Mouse (Mus musculus) brain, embryonic 14.5 days (tissue): ENCODE results near the gene Lyz2. TPM values are rescaled to one million over a fixed set of nuclear protein-coding genes. Genes with fewer than 3 reads are reported as not detected.
"Not testable (repeated sequence)": the region's sequence is repeated elsewhere in the genome, so short reads cannot be mapped to it uniquely, and the experiment has no call there.

Experiments used
- DNase-seq: peaks from one replicate; pipeline ENCODE4 v3.0.0-alpha.2; 2011; ENCODE audit warnings: low read depth
- CTCF ChIP-seq: fragments of 200-500 bp; IDR thresholded peaks from 2 replicates; pipeline ENCODE4 v1.5.1; 2012; ENCODE audit warnings: inconsistent platforms, mild to moderate bottlenecking, moderate library complexity, borderline replicate concordance; ENCODE audit not compliant: insufficient read depth, insufficient read length; ENCODE audit errors: extremely low read depth
- POLR2A ChIP-seq: fragments of 200-500 bp; IDR thresholded peaks from 2 replicates; pipeline ENCODE4 v1.6.1; 2012; ENCODE audit warnings: mild to moderate bottlenecking, inconsistent platforms, borderline replicate concordance; ENCODE audit not compliant: poor library complexity, insufficient read depth, insufficient read length, severe bottlenecking; ENCODE audit errors: extremely low read depth
- polyA plus RNA-seq: library from polyadenylated mRNA; depleted of rRNA; stranded (reverse); fragments of >200 nt; gene quantifications from 2 replicates; pipeline ENCODE4 v1.2.3, GENCODE M21; 2012

Gene Lyz2
- polyA plus RNA-seq, 1 experiment: 13.5 TPM

DNA sequence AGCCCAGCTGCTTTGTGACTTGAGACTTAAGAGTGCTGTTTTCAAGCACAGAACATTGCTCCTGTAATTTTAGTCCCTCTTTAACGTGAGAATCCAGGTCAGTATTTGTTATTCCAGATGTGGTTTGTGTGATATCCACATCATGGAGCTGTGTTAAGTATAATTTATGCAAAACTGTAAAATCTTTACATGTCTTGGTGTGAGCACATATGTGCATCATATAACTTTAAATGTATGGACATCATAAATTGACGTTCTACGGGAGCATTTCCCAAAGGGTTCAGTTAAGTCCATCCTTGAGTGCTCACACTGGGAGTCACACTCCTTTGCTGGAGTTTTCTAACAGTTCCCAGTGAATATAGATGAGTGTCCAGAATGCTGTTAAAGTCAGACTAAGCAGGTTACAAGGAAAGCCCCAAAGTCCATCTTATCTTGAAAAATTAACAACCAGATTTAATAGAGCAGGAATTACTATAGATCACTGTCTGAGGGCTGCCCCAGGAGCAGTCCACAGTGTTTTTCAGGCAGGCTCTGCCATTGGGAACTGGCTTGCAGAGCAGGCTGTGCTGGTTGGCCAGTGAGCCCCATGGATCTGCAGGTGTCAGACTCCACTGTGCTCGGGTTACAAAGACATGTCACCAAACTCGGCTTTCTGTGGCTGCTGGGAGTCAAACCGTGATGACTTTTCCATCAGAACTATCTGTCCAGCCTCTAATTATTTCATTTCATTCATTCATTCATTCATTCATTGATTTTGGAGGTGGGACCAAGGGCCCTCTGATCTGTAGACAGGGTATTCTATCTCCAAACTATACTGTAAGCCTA, 8.1 kb upstream of the Lyz2 start:
- DNase-seq: no peak
- TF ChIP-seq POLR2A: no peak
- TF ChIP-seq CTCF: no peak

DNA sequence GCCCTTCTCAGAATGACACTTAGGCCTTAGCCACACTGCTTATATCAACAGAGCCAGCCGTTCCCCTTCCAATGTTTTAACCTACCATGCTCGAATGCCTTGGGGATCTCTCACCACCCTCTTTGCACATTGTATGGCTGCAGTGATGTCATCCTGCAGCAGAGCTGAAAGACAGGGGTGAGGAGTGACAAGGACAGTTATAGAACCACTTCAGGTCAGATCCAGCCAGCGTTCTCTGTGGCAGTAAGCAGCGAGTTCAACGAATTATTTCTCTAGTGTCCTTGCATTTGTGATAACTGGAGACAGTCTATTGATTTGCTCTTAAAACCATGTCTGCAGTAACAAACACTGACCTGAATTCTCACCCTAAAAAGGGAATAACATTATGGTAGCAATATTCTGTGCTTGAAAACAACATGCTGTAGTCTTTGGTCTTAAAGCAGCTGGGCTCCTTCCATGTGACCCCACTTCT, 6.9 kb upstream of the Lyz2 start:
- DNase-seq: not testable (repeated sequence)

DNA sequence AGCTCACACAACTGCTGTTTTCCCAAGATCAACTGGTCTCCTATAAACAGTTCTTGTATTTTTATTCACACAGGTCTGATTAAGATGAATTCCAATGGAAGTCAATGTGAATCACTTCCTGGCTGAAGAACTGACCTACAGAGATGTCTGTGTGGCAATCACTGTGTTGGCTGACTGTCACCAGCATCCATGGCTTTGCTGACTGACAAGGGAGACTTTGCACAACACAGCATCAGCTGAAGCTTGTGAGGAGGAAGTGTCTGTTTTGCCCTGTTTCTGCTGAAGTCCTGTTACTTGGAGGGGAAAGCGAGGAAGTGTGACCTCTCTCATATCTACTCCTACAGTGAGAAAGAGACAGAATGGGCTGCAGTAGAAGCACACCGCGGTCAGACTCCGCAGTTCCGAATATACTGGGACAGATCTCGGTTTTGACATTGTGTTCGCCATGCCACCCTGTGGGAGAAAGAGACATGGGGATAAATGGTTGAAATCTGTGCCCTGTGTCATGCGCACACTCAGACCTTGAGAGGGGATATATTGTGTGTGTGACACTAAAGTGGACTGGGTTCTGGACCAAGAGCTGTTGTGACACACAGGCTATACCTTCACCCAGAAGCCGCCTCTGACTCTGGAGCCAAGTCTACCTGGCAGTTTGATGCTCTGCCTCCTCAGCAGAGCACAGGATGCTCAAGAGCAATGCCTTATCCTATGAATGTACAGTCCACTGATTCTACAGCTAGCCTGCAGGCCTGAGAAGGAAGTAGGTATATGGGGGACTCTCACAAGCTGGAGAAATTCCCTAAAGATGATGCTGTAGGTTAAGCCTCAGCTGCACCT, 6.3 kb upstream of the Lyz2 start:
- DNase-seq: no peak
- no peak for TF ChIP-seq CTCF
- no peak for TF ChIP-seq POLR2A

DNA sequence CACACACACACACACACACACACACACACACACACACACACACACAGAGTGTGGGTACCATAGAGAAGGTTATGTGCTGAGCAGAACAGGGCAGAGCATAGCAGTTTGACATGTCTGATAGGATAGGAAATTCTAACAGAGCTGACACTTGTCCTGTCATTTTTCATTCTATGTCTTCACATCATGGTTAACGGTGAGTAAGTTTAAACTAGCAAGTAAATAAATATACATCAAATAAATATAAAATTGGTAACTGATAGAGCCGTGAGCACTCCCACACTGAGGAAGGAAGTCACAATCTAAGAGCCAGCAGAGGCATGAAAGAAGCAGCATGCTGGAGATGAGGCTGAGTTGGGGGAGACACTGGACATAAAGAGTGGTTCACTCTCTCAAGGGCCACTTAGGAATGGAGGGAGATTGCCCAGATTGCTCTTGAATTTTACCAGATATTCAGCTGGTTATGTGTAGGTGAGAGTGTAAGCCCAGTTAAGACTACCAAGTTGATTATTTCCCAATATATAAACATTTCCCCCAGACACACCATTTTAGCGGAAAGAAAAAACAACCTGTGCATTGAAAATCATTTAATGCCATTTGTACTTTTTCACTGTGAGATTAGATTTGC, 5.2 kb upstream of the Lyz2 start:
- TF ChIP-seq CTCF (no peak), POLR2A (no peak)
- no peak for DNase-seq

DNA sequence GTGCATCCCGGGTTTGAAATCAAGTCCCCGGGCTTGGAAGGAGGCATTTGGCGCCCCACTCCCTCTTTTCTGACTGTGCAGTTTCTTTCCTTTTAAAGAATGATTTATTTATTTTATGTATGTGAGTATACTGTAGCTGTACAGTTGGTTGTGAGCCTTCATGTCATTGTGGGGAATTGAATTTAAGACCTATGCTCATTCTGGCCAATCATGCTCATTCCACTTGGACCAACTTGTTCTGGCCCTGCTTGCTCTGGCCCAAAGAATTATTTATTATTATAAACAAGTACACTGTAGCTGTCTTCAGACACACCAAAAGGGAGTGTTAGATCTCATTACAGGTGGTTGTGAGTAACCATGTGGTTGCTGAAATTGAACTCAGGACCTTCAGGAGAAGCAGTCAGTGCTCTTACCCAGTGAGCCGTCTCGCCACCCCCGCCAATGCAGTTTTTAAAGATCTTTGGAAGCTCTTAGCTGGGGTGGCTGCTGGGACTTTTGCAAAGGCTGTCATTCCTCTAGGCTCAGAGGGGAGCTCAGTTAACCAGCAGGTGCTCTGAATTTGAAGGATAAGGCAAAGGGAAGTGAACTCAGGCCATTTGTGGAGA, 4.3 kb upstream of the Lyz2 start:
- no peak for TF ChIP-seq POLR2A
- TF ChIP-seq CTCF: no peak
- DNase-seq: no peak

DNA sequence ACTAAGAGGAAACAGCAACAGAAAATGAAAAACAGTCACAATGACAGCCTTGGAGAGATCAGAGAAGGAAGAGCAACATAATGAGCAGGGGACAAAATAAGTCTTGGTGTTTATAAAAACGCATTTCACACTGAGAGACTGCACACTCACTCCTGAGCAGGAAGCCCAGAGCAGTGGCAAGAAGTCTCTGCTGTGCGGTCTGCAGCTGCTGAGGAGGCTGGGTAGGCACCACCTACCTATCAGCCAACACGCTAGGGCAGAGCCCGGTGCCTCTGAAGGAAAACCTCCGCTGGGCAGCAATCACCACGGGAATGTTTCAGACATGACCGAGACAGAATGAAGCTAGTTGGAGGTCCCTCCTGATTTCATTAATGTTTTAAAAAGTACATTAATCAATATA, 3.5 kb upstream of the Lyz2 start:
- not testable (repeated sequence) for DNase-seq

DNA sequence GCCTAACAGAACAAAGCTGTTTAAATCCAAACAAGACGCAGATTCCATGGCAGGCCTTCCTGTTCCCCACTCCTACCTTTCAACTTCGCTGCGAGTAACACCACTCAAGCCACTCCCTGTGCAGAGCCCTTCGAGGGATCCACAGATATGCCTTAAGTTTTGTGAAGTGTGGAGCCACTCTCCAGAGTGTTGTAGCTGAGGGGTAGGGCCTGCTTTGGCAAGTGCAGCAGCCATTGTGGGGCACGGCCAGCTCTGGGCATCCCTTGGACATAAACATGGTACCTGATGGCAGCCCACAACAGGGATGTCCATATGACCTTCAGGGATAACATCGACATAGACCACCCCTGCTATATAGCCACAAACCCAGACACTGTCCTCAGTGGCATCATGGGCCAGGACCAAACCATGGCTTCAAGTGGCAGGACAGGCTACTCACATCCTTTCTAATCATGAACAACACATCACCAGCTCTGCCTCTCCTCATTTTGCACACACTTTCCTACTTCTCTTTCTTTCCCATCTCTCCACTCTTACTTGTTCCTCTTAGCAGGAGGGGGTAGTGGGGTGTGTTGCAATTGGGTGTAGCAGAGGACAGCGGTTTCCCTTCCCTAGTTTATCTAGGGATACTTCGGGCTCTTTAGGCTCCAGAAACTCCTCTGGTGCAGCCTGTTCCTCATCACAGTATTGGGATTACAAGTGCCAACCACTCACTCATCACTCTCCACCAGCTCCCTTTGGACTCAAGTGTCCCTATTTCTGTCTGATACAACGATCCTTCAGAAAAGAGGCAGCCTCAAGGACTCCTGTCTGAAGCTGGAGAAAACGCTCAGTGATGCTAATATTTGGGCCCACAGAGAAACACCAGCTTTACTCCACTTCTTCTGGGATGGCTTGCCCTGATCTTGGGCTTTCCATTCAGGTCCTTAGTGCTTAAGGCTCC, 2.7 kb upstream of the Lyz2 start:
- TF ChIP-seq POLR2A (no peak), CTCF (no peak)
- DNase-seq: no peak

DNA sequence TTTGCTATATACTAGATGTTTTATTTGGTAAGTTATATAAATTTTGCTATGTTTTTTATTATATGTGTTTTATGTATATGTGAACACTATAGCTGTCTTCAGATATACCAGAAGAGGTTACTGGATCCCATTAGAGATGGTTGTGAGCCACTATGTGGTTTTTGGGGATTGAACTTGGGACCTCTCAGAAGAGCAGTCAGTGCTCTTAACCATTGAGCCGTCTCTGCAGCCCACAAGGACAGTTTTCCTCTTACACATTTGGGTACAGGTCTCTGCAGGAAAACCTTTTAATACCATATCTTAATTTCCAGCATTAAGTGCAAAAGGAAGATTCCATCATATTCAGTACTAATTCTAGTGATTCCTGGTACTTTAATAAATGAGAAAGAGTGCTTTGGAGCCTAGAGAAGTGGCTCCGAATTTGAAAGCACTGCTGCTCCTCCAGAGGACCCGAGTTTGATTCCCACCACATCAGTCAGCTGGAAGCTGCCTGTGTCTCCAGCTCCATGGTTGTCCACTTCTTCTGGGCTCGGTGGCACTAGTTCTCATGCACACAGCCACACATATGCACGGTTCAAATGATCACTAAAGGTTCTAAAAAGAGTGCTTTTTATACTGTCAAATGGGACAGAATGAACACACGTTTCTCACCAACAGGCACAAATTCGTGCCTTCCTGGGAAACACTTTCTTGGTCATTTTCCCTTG, 1.9 kb upstream of the Lyz2 start:
- TF ChIP-seq CTCF: no peak
- no peak for TF ChIP-seq POLR2A
- no peak for DNase-seq

DNA sequence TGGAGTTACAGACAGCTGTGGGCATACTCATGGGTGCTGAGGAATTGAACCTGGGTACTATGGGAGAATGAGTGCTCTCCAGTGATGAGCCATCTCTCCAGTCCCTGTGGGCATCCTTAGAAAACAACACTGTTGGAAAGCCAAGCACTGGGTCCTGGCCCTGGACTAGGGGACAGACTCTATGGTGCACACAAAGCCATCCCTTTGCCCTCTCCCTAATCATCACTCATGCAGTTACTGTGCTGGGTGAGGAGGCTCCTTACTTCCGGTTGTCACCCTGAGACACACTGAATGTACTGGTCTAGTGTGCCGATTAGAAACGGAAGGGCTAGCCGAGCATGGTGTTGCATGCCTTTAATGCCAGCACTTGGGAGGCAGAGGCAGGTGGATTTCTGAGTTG, 1.1 kb upstream of the Lyz2 start:
- not testable (repeated sequence) for DNase-seq

DNA sequence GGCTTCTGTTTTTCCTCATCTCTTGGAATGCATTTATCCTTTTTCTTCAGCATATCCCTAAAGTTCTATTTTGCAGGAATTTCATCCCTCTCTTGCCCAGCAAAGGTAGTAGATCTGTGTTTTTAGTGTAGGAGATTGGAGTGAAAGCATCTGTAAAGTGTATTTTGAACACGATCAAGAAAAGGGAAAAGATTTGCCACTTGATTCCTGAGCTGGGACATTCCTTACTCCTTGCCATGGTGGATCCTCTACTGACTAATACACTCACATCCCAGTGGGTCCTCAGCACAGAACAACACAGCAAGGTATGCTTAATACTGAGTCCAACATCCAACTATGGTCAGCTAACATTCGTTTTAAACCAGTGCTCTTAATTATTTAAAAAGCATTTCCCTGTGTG, 430 bp upstream of the Lyz2 start:
- TF ChIP-seq CTCF: no peak
- TF ChIP-seq POLR2A: no peak
- DNase-seq: no peak
